Mouse (Mus musculus): ENCODE results near the gene Amdhd2. TPM values are rescaled to one million over a fixed set of nuclear protein-coding genes. Genes with fewer than 3 reads are reported as not detected.

Amdhd2 gene
- polyA plus RNA-seq, 1 experiment = 187 TPM

GRCm38 (mm10) chr17:24156394-24156793 lies 7.2 kb downstream of the Amdhd2 start:
- Histone ChIP-seq H3K27ac (ENCODE audit: insufficient read depth, low read depth, low read length) (no peak overlapping the region), H3K27me3 (ENCODE audit: control insufficient read depth, insufficient read depth, low read length) (no peaks in the 10 kb centered on the region), H3K36me3 (ENCODE audit: control insufficient read depth, insufficient read depth, low read length) (peaks cover 26% of the 10 kb centered on the region), H3K4me3 (ENCODE audit: low read depth, low read length) (no peak overlapping the region), H3K4me1 (ENCODE audit: control insufficient read depth, insufficient read depth, insufficient read length, low read length) (peaks cover 15% of the 10 kb centered on the region; the same call in 1 of the 2 replicates)
- 92% methylated on average over 3 of the region's 3 CpGs for WGBS
- no peak for TF ChIP-seq CTCF (IDR thresholded peaks at IDR 0.05; ENCODE audit: extremely low read depth, insufficient read length, insufficient replicate concordance, low read depth, low read length)
- TF ChIP-seq POLR2A (IDR thresholded peaks at IDR 0.05; ENCODE audit: low read depth, low read length) = no peak

- 96% methylated on average over 9 of the region's 9 CpGs for WGBS
- no peak for TF ChIP-seq CTCF (IDR thresholded peaks at IDR 0.05; ENCODE audit: extremely low read depth, insufficient read length, insufficient replicate concordance, low read depth, low read length)
- TF ChIP-seq POLR2A (IDR thresholded peaks at IDR 0.05; ENCODE audit: low read depth, low read length) = no peak
- no peak overlapping the region for H3K4me3 ChIP-seq (ENCODE audit: low read depth, low read length)
- H3K27me3 ChIP-seq (ENCODE audit: control insufficient read depth, insufficient read depth, low read length) = no peaks in the 10 kb centered on the region
- peaks cover 25% of the 10 kb centered on the region for H3K36me3 ChIP-seq (ENCODE audit: control insufficient read depth, insufficient read depth, low read length)
- H3K27ac ChIP-seq (ENCODE audit: insufficient read depth, low read depth, low read length) = no peak overlapping the region
- peaks cover 14% of the 10 kb centered on the region; the same call in 1 of the 2 replicates for H3K4me1 ChIP-seq (ENCODE audit: control insufficient read depth, insufficient read depth, insufficient read length, low read length)
Observed at GRCm38 (mm10) chr17:24155742-24156141, 7.8 kb downstream of the Amdhd2 start.

- 46% methylated on average over 3 of the region's 3 CpGs for WGBS
- Histone ChIP-seq H3K27ac (ENCODE audit: insufficient read depth, low read depth, low read length) (no peak overlapping the region), H3K4me1 (ENCODE audit: control insufficient read depth, insufficient read depth, insufficient read length, low read length) (peaks cover 12% of the 10 kb centered on the region; the same call in 1 of the 2 replicates), H3K27me3 (ENCODE audit: control insufficient read depth, insufficient read depth, low read length) (no peaks in the 10 kb centered on the region), H3K36me3 (ENCODE audit: control insufficient read depth, insufficient read depth, low read length) (peaks cover 23% of the 10 kb centered on the region), H3K4me3 (ENCODE audit: low read depth, low read length) (no peak overlapping the region)
- TF ChIP-seq CTCF (IDR thresholded peaks at IDR 0.05; ENCODE audit: extremely low read depth, insufficient read length, insufficient replicate concordance, low read depth, low read length) (no peak), POLR2A (IDR thresholded peaks at IDR 0.05; ENCODE audit: low read depth, low read length) (no peak)
Observed at GRCm38 (mm10) chr17:24154463-24154862, 9.1 kb downstream of the Amdhd2 start.

GRCm38 (mm10) chr17:24151890-24152563 lies 11.5 kb downstream of the Amdhd2 start:
- Histone ChIP-seq H3K4me3 (ENCODE audit: low read depth, low read length) (peak overlapping the region; percentile 52), H3K27ac (ENCODE audit: insufficient read depth, low read depth, low read length) (no peak overlapping the region), H3K4me1 (ENCODE audit: control insufficient read depth, insufficient read depth, insufficient read length, low read length) (peaks cover 12% of the 10 kb centered on the region; the same call in 1 of the 2 replicates), H3K36me3 (ENCODE audit: control insufficient read depth, insufficient read depth, low read length) (peaks cover 13% of the 10 kb centered on the region), H3K27me3 (ENCODE audit: control insufficient read depth, insufficient read depth, low read length) (no peaks in the 10 kb centered on the region)
- TF ChIP-seq POLR2A (IDR thresholded peaks at IDR 0.05; ENCODE audit: low read depth, low read length) (no peak), CTCF (IDR thresholded peaks at IDR 0.05; ENCODE audit: extremely low read depth, insufficient read length, insufficient replicate concordance, low read depth, low read length) (peak; percentile 86)
- WGBS = under 1% methylated on average over 26 of the region's 26 CpGs

GRCm38 (mm10) chr17:24151382-24151781 lies 12.2 kb downstream of the Amdhd2 start:
- H3K36me3 ChIP-seq (ENCODE audit: control insufficient read depth, insufficient read depth, low read length) = peaks cover 10% of the 10 kb centered on the region
- H3K27ac ChIP-seq (ENCODE audit: insufficient read depth, low read depth, low read length) = no peak overlapping the region
- H3K27me3 ChIP-seq (ENCODE audit: control insufficient read depth, insufficient read depth, low read length) = no peaks in the 10 kb centered on the region
- TF ChIP-seq POLR2A (IDR thresholded peaks at IDR 0.05; ENCODE audit: low read depth, low read length) = no peak
- no peak for TF ChIP-seq CTCF (IDR thresholded peaks at IDR 0.05; ENCODE audit: extremely low read depth, insufficient read length, insufficient replicate concordance, low read depth, low read length)
- no peak overlapping the region; the same call in 1 of the 2 replicates for H3K4me3 ChIP-seq (ENCODE audit: low read depth, low read length)
- peaks cover 12% of the 10 kb centered on the region; the same call in 1 of the 2 replicates for H3K4me1 ChIP-seq (ENCODE audit: control insufficient read depth, insufficient read depth, insufficient read length, low read length)
- 16% methylated on average over 7 of the region's 7 CpGs for WGBS

- Histone ChIP-seq H3K36me3 (ENCODE audit: control insufficient read depth, insufficient read depth, low read length) (peaks cover 4% of the 10 kb centered on the region), H3K27me3 (ENCODE audit: control insufficient read depth, insufficient read depth, low read length) (no peaks in the 10 kb centered on the region), H3K4me1 (ENCODE audit: control insufficient read depth, insufficient read depth, insufficient read length, low read length) (peaks cover 12% of the 10 kb centered on the region; the same call in 1 of the 2 replicates), H3K27ac (ENCODE audit: insufficient read depth, low read depth, low read length) (no peak within 1 kb of the TSS), H3K4me3 (ENCODE audit: low read depth, low read length) (peak within 1 kb of the TSS; percentile 52; the same call in 1 of the 2 replicates)
- TF ChIP-seq CTCF (IDR thresholded peaks at IDR 0.05; ENCODE audit: extremely low read depth, insufficient read length, insufficient replicate concordance, low read depth, low read length) = no peak
- no peak for TF ChIP-seq POLR2A (IDR thresholded peaks at IDR 0.05; ENCODE audit: low read depth, low read length)
- WGBS = 90% methylated on average over 2 of the region's 2 CpGs
Observed at GRCm38 (mm10) chr17:24150824-24151223, 12.7 kb downstream of the Amdhd2 start, which contains the start of gene Pdpk1. Pdpk1 (minus strand) TSS chr17:24150924.

- no peaks in the 10 kb centered on the region for H3K36me3 ChIP-seq (ENCODE audit: control insufficient read depth, insufficient read depth, low read length)
- peaks cover 9% of the 10 kb centered on the region; the same call in 1 of the 2 replicates for H3K4me1 ChIP-seq (ENCODE audit: control insufficient read depth, insufficient read depth, insufficient read length, low read length)
- no peak overlapping the region for H3K4me3 ChIP-seq (ENCODE audit: low read depth, low read length)
- H3K27me3 ChIP-seq (ENCODE audit: control insufficient read depth, insufficient read depth, low read length) = no peaks in the 10 kb centered on the region
- no peak for TF ChIP-seq CTCF (IDR thresholded peaks at IDR 0.05; ENCODE audit: extremely low read depth, insufficient read length, insufficient replicate concordance, low read depth, low read length)
- no peak for TF ChIP-seq POLR2A (IDR thresholded peaks at IDR 0.05; ENCODE audit: low read depth, low read length)
- 86% methylated on average over 7 of the region's 7 CpGs for WGBS
- no peak overlapping the region for H3K27ac ChIP-seq (ENCODE audit: insufficient read depth, low read depth, low read length)
Observed at GRCm38 (mm10) chr17:24149421-24149820, 14.1 kb downstream of the Amdhd2 start.

Data from small intestine, adult 2 months (tissue).